Mouse (Mus musculus) MEL (cell line): ENCODE measurements around the gene Gm38431.

Source experiments
- EP300 ChIP-seq, 2 experiments: IDR thresholded peaks; 2 replicates each; pipeline ENCODE4 v1.6.1; 2011; ENCODE audit warnings: improper control_type of control experiment in 2 of 2, low read length in 2 of 2, low read depth in 1 of 2, mild to moderate bottlenecking in 1 of 2
- GABPA ChIP-seq: IDR thresholded peaks from 2 replicates; pipeline ENCODE4 v1.6.1; 2012; ENCODE audit warnings: low read depth, mild to moderate bottlenecking, inconsistent platforms, low read length, improper control_type of control experiment, moderate library complexity
- KAT2A ChIP-seq: conservative IDR thresholded peaks from 2 replicates; pipeline ENCODE4 v1.6.1; 2012; ENCODE audit warnings: low read depth, low read length, improper control_type of control experiment, inconsistent platforms
- MAX ChIP-seq: IDR thresholded peaks from 2 replicates; pipeline ENCODE4 v1.6.1; 2011; ENCODE audit warnings: low read length, improper control_type of control experiment
- POLR2A ChIP-seq, 2 experiments: IDR thresholded peaks; 2 replicates each; pipeline ENCODE4 v1.6.1; 2011 to 2012; ENCODE audit warnings: low read length in 2 of 2, mild to moderate bottlenecking in 2 of 2, control low read depth in 1 of 2, improper control_type of control experiment in 1 of 2, low read depth in 1 of 2, moderate library complexity in 1 of 2; ENCODE audit not compliant: control insufficient read depth in 1 of 2, insufficient read depth in 1 of 2, poor library complexity in 1 of 2
- POLR2AphosphoS2 ChIP-seq: IDR thresholded peaks from 2 replicates; pipeline ENCODE4 v1.6.1; 2011; ENCODE audit warnings: low read length, improper control_type of control experiment
- POLR2AphosphoS5 ChIP-seq: IDR thresholded peaks from 2 replicates; pipeline ENCODE4 v1.6.1; 2012; ENCODE audit warnings: low read depth, borderline replicate concordance, mild to moderate bottlenecking, inconsistent platforms, low read length, moderate library complexity, mixed read lengths

DNA sequence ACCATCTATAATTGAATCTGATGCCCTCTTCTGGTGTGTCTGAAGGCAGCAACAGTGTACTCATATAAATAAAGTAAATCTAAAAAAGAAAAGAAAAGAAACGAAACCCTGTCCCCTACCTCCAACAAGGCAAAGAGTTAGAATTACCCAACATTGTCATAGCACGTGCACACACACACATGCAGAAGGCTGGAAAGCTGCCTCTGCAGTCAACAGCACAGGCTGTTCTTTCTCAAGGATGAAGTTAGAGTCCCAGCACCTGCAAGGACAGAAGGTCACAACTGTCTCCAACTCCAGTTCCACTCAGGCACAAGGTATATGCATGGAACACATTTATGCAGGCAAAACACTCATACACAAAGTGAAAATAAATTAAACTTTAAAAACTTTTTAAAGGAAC, 10.3 kb upstream of the Gm38431 start:
- TF ChIP-seq POLR2A (IDR thresholded peaks at IDR 0.05; ENCODE audit: control insufficient read depth in 1 of 2, insufficient read depth in 1 of 2, low read depth in 1 of 2, low read length in 2 of 2, poor library complexity in 1 of 2) (no peak), KAT2A (no peak), MAX (no peak), EP300 (IDR thresholded peaks at IDR 0.05; ENCODE audit: low read depth in 1 of 2, low read length in 2 of 2) (no peak), POLR2AphosphoS2 (no peak; the same call in 1 of the 2 replicates), POLR2AphosphoS5 (no peak), GABPA (no peak)
